Mouse (Mus musculus) ovary, postnatal 14 days (tissue): ENCODE measurements at regions not wholly inside any gene's neighbourhood (a gene's known extent, or its start where the extent isn't known, plus 50 kb on each side); places are given as distances from the start of the nearest gene placed in this dataset.
"Not testable (repeated sequence)": the region's sequence is repeated elsewhere in the genome, so short reads cannot be mapped to it uniquely, and the experiment has no call there.

Experiments used
- DNase-seq: peaks from one replicate; pipeline ENCODE4 v3.0.0; 2022; ENCODE audit warnings: low spot score

GRCm38 (mm10) chr3:152040751-152041150 lies 125.3 kb downstream of the Gipc2 start:
- no peak for DNase-seq

- DNase-seq = not testable (repeated sequence)
Observed at GRCm38 (mm10) chr3:152036819-152037218, 129.2 kb downstream of the Gipc2 start.

GRCm38 (mm10) chr3:152035416-152035815 lies 130.6 kb downstream of the Gipc2 start:
- DNase-seq = no peak

GRCm38 (mm10) chr3:152034686-152035085 lies 131.3 kb downstream of the Gipc2 start:
- no peak for DNase-seq

- DNase-seq = no peak
Observed at GRCm38 (mm10) chr3:152034221-152034620, 131.8 kb downstream of the Gipc2 start.

GRCm38 (mm10) chr3:152032663-152033318 lies 133.2 kb downstream of the Gipc2 start:
- no peak for DNase-seq

GRCm38 (mm10) chr3:152028695-152029094 lies 137.3 kb downstream of the Gipc2 start:
- DNase-seq = no peak

- no peak for DNase-seq
Observed at GRCm38 (mm10) chr3:152026034-152026433, 140.0 kb downstream of the Gipc2 start.

GRCm38 (mm10) chr3:152025122-152025521 lies 140.9 kb downstream of the Gipc2 start:
- no peak for DNase-seq

GRCm38 (mm10) chr3:152006747-152007146 lies 159.3 kb downstream of the Gipc2 start:
- DNase-seq = no peak

- DNase-seq = no peak
Observed at GRCm38 (mm10) chr3:152005366-152006025, 160.5 kb downstream of the Gipc2 start.

- DNase-seq = no peak
Observed at GRCm38 (mm10) chr3:152004411-152004955, 161.5 kb downstream of the Gipc2 start.

GRCm38 (mm10) chr3:151997534-151998107 lies 160.2 kb upstream of the Ptgfr start:
- DNase-seq = no peak

- no peak for DNase-seq
Observed at GRCm38 (mm10) chr3:151997111-151997510, 159.7 kb upstream of the Ptgfr start.

GRCm38 (mm10) chr3:151988221-151988620 lies 150.8 kb upstream of the Ptgfr start:
- no peak for DNase-seq

GRCm38 (mm10) chr3:151978136-151978535 lies 140.7 kb upstream of the Ptgfr start:
- DNase-seq = no peak

- no peak for DNase-seq
Observed at GRCm38 (mm10) chr3:151977651-151978050, 140.2 kb upstream of the Ptgfr start.

GRCm38 (mm10) chr3:151949865-151950264 lies 112.4 kb upstream of the Ptgfr start:
- DNase-seq = no peak

GRCm38 (mm10) chr3:151948015-151948645 lies 110.7 kb upstream of the Ptgfr start:
- DNase-seq = no peak

GRCm38 (mm10) chr3:151945916-151946315 lies 108.5 kb upstream of the Ptgfr start:
- no peak for DNase-seq

GRCm38 (mm10) chr3:151943542-151943941 lies 106.1 kb upstream of the Ptgfr start:
- DNase-seq = no peak

- no peak for DNase-seq
Observed at GRCm38 (mm10) chr3:151938472-151939029, 101.1 kb upstream of the Ptgfr start.
